Mouse (Mus musculus) ovary, postnatal 14 days (tissue): ENCODE measurements around the gene Kir3dl2.
"Not testable (repeated sequence)": the region's sequence is repeated elsewhere in the genome, so short reads cannot be mapped to it uniquely, and the experiment has no call there.

Experiments
- DNase-seq: peaks from one replicate; pipeline ENCODE4 v3.0.0; 2022; ENCODE audit warnings: low spot score

The Kir3dl2 gene

DNA sequence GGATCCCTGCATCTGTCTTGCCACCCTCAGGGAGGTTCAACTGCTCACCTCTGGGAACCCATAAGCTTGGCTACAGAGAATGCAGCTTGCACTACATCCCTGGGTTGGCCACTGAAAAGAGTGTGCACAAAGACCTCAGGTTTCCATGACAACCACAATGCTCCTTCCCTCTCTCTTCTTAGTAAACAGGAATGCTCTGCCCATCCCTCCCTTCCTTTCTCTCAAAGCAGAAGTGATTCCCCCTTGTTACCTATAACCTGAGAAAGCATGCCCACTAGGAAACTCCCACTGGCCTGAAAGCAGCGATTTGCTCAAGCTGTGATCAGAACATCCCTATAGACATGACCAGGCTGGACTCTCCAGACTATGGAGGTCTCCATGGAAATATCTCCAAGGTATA lies at the start of gene Kir3dl2:
TSS of gene Kir3dl2 (minus strand) at position 101 of the 400 bp plus-strand sequence.
- DNase-seq: not testable (repeated sequence)

DNA sequence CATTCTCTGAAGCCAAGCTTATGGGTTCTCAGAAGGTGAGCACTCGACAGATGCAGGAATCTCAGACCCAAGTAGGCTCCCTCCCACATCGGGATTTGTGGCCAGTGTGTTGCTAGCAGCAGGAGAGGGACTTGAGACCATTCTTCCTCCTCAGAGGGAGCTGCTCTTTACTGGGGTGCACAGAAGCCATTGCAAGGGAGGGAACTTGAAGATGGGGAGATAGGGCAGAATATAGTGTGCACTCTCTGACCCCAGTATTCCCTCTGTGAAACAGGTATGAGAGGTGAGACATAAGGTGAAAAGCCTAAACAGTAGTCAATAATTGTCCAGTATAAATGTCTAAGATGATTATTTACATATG lies 47.0 kb upstream of the Kir3dl2 start:
- no peak for DNase-seq

DNA sequence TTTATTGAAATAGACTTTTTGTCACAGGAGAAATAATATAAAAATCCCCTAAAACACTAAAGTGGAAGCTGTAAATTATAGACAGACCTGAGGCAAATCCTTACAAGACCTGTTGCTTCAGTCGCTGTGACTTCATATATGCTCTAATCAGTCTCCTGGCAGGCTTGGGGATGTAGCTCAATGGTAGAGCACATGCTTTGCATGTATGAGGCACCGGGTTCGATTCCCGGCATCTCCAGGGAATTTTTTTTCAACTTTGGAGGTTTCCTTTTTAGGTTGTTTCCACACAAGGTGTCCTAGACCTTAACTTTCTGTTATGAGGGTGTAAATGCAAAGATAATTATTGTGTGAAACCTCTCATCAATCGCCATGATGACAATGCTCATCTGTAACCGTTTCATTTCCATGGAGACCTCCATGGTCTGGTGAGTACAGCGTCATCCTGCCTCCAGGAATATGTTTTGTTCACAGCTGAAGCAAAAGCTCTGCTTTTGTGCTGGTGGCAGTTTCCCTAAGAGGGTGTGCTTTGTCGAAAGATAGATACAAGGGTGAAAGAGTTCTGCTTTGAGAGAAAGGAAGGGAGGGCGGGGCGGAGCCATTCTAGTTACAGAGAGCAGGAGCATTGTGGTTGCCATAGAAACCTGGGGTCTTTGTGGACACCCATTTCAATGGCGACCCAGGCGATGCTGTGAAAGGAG lies 46.5 kb upstream of the Kir3dl2 start, which contains the start of gene Tceal3:
TSS of gene Tceal3 (plus strand) at position 644 of the 698 bp plus-strand sequence.
- no peak for DNase-seq

DNA sequence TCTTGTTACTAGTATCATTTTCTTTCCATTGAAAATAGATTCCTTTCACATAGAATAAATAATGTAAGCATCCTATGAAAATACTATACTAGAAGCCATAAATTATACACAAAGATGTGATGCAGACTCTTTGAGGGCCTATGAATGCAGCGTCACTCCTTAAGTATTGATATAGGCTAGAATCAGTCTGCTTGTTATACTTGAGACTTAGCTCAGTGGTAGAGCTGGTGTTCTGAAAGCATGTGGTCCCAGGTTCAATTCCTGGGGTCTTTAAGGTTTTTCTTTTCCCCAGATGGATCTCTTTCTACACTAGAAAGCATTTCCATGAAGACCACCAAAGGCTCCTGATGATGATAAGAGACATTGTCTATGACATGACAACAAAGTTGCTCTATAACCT lies 40.8 kb upstream of the Kir3dl2 start:
- no peak for DNase-seq

DNA sequence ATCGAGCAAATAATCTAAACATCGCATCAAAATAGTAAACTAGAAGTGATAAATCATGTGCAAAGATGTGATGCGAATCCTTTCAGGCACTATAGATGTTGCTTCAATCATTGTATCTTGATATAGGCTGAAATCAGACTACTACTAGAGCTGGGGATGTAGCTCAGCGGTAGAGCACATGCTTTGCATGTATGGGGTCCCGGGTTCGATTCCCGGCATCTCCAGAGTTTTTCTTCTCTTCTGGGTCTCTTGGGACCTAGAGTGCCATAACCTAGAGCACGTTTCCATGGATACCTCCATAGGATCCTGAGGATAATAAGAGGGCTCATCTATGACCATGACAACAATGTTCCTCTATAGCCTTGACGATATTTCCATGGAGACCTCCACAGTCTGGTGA lies 25.2 kb upstream of the Kir3dl2 start:
- DNase-seq: not testable (repeated sequence)

DNA sequence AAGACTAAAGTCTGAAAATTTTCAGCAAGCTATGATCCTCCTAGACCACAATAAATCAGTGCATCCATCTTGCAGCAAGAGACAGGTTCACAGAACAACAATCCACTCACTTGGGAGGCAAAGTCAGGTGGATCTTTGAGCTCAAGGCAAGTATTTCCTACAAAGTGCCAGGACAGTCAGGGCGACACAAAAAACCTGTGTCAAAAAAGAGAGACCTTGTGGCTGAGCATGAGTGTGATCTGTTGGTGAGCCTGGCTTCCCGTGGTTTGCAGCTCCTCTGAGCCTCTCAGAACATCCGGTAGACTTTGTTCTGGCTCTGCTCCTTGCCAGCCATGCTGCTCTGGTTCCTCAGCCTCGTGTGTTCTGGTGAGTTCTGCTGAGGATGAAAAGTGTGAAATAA lies 26.2 kb downstream of the Kir3dl2 start, which contains the start of gene Kir3dl1:
TSS of gene Kir3dl1 (plus strand) at position 301 of the 400 bp plus-strand sequence.
- DNase-seq: not testable (repeated sequence)
